Mouse (Mus musculus): Measurements from ENCODE around the gene Phkb.

Phkb gene

GRCm38 (mm10) chr8:85944820-85945219, 104.1 kb downstream of the Phkb start:
- no peak for DNase-seq (ENCODE audit: low spot score in 2 of 2)

GRCm38 (mm10) chr8:85958391-85958790, 117.6 kb downstream of the Phkb start:
- DNase-seq (ENCODE audit: low spot score in 2 of 2): no peak

- no peak for DNase-seq (ENCODE audit: low spot score in 2 of 2)
These were observed 119.1 kb downstream of the Phkb start for GRCm38 (mm10) chr8:85959880-85960279.

GRCm38 (mm10) chr8:85977588-85978077, 136.9 kb downstream of the Phkb start:
- no peak for DNase-seq (ENCODE audit: low spot score in 2 of 2)

GRCm38 (mm10) chr8:85992911-85993310, 152.2 kb downstream of the Phkb start:
- no peak for DNase-seq (ENCODE audit: low spot score in 2 of 2)

GRCm38 (mm10) chr8:85993661-85994060, 152.9 kb downstream of the Phkb start:
- no peak for DNase-seq (ENCODE audit: low spot score in 2 of 2)

- no peak for DNase-seq (ENCODE audit: low spot score in 2 of 2)
These were observed 155.2 kb downstream of the Phkb start for GRCm38 (mm10) chr8:85995971-85996370.

- DNase-seq (ENCODE audit: low spot score in 2 of 2): no peak
These were observed 165.7 kb downstream of the Phkb start for GRCm38 (mm10) chr8:86006485-86006884.

- no peak for DNase-seq (ENCODE audit: low spot score in 2 of 2)
These were observed 176.0 kb downstream of the Phkb start for GRCm38 (mm10) chr8:86016806-86017205.

GRCm38 (mm10) chr8:86028646-86029312, 188.0 kb downstream of the Phkb start:
- peak; percentile 15 to 16 for DNase-seq (ENCODE audit: low spot score in 2 of 2)

- no peak for DNase-seq (ENCODE audit: low spot score in 2 of 2)
These were observed 188.7 kb downstream of the Phkb start for GRCm38 (mm10) chr8:86029451-86029850.

GRCm38 (mm10) chr8:86034662-86035365, 194.1 kb downstream of the Phkb start:
- no peak for DNase-seq (ENCODE audit: low spot score in 2 of 2)

GRCm38 (mm10) chr8:86035371-86035770, 194.6 kb downstream of the Phkb start:
- DNase-seq (ENCODE audit: low spot score in 2 of 2): no peak

- DNase-seq (ENCODE audit: low spot score in 2 of 2): no peak
These were observed 197.7 kb downstream of the Phkb start for GRCm38 (mm10) chr8:86038462-86038861.

- no peak for DNase-seq (ENCODE audit: low spot score in 2 of 2)
These were observed 201.3 kb downstream of the Phkb start for GRCm38 (mm10) chr8:86042049-86042448.

- no peak for DNase-seq (ENCODE audit: low spot score in 2 of 2)
These were observed 210.1 kb downstream of the Phkb start for GRCm38 (mm10) chr8:86050882-86051281.

GRCm38 (mm10) chr8:86052003-86052402, 211.2 kb downstream of the Phkb start:
- no peak for DNase-seq (ENCODE audit: low spot score in 2 of 2)

GRCm38 (mm10) chr8:86058618-86059017, 217.9 kb downstream of the Phkb start:
- no peak for DNase-seq (ENCODE audit: low spot score in 2 of 2)

- DNase-seq (ENCODE audit: low spot score in 2 of 2): no peak
These were observed 218.4 kb downstream of the Phkb start for GRCm38 (mm10) chr8:86059130-86059529.

- DNase-seq (ENCODE audit: low spot score in 2 of 2): no peak
These were observed 222.7 kb downstream of the Phkb start for GRCm38 (mm10) chr8:86063411-86063810.

GRCm38 (mm10) chr8:86079433-86079832, 238.7 kb downstream of the Phkb start:
- no peak for DNase-seq (ENCODE audit: low spot score in 2 of 2)

- DNase-seq (ENCODE audit: low spot score in 2 of 2): no peak
These were observed 242.6 kb downstream of the Phkb start for GRCm38 (mm10) chr8:86083346-86083745.

GRCm38 (mm10) chr8:86086791-86087190, 246.0 kb downstream of the Phkb start:
- DNase-seq (ENCODE audit: low spot score in 2 of 2): no peak

All from frontal cortex, postnatal 25 days (tissue).